Mouse (Mus musculus) heart, postnatal 0 days (tissue): ENCODE results near the gene Chmp5. TPM values are rescaled to one million over a fixed set of nuclear protein-coding genes. Genes with fewer than 3 reads are reported as not detected.

Source experiments
- ATAC-seq: fragments of 200-750 bp; cut with Nextera tagmentation; 2 replicates; pipeline ENCODE4 v1.8.0; 2017; ENCODE audit warnings: low read depth, moderate number of reproducible peaks, moderate library complexity; ENCODE audit not compliant: insufficient read depth
- DNase-seq: peaks from one replicate; pipeline ENCODE4 v3.0.0-alpha.2; 2016; ENCODE audit warnings: low spot score
- H3K27ac ChIP-seq: fragments of 300-500 bp; sonication (generic); 2 replicates; pipeline ENCODE4 v1.5.1; 2014; ENCODE audit warnings: low read depth, mild to moderate bottlenecking
- H3K27me3 ChIP-seq: fragments of 300-500 bp; sonication (generic); 2 replicates; pipeline ENCODE4 v1.6.1; 2014; ENCODE audit warnings: low read length, mixed read lengths; ENCODE audit not compliant: control insufficient read depth, insufficient read depth
- H3K36me3 ChIP-seq: fragments of 300-500 bp; sonication (generic); replicated peaks from 2 replicates; pipeline ENCODE4 v1.6.1; 2014; ENCODE audit warnings: low read length, mixed read lengths; ENCODE audit not compliant: control insufficient read depth, insufficient read depth
- H3K4me1 ChIP-seq: fragments of 300-500 bp; sonication (generic); 2 replicates; pipeline ENCODE4 v1.6.1; 2014; ENCODE audit warnings: antibody characterized with exemption; ENCODE audit not compliant: control insufficient read depth, insufficient read depth
- H3K4me2 ChIP-seq: fragments of 300-500 bp; sonication (generic); 2 replicates; pipeline ENCODE4 v1.6.1; 2014; ENCODE audit warnings: low read depth, mild to moderate bottlenecking, low read length, moderate library complexity
- H3K4me3 ChIP-seq: fragments of 300-500 bp; sonication (generic); 2 replicates; pipeline ENCODE4 v1.5.1; 2014; ENCODE audit warnings: low read depth, low read length
- H3K9ac ChIP-seq: fragments of 300-500 bp; sonication (generic); replicated peaks from 2 replicates; pipeline ENCODE4 v1.6.1; 2014; ENCODE audit warnings: low read depth, low read length, mixed read lengths
- H3K9me3 ChIP-seq: fragments of 300-500 bp; sonication (generic); replicated peaks from 2 replicates; pipeline ENCODE4 v1.6.1; 2016; ENCODE audit warnings: low read length; ENCODE audit not compliant: control insufficient read depth
- CTCF ChIP-seq: IDR thresholded peaks from 2 replicates; pipeline ENCODE4 v1.5.1; 2016; ENCODE audit warnings: antibody characterized with exemption, control low read depth, low read depth
- EP300 ChIP-seq: IDR thresholded peaks from 2 replicates; pipeline ENCODE4 v1.6.1; 2016; ENCODE audit warnings: antibody characterized with exemption, low read depth
- WGBS: fragments of 180-500 bp; shearing (Covaris S2); extraction: QIAGEN DNeasy Blood & Tissue Kit; methylation state at CpG from one replicate; pipeline ENCODE4 v1.1.7; 2014; 5-methylcytosine and 5-hydroxymethylcytosine counted together
- polyA plus RNA-seq: library from polyadenylated mRNA; unstranded; fragments of >200 nt; fragmentation: Nextera tagmentation; extraction: Ambion mirVana; gene quantifications from 2 replicates; pipeline ENCODE4 v1.2.1, GENCODE M21; 2015
- total RNA-seq: library from RNA; depleted of rRNA; stranded (reverse); fragments of >200 nt; gene quantifications from 2 replicates; pipeline ENCODE4 v1.2.3, GENCODE M21; 2014; ENCODE audit warnings: low replicate concordance

Gene Chmp5
- total and polyA plus RNA-seq, 2 experiments from 2014 or later, result 17.7 to 72.3 TPM

DNA sequence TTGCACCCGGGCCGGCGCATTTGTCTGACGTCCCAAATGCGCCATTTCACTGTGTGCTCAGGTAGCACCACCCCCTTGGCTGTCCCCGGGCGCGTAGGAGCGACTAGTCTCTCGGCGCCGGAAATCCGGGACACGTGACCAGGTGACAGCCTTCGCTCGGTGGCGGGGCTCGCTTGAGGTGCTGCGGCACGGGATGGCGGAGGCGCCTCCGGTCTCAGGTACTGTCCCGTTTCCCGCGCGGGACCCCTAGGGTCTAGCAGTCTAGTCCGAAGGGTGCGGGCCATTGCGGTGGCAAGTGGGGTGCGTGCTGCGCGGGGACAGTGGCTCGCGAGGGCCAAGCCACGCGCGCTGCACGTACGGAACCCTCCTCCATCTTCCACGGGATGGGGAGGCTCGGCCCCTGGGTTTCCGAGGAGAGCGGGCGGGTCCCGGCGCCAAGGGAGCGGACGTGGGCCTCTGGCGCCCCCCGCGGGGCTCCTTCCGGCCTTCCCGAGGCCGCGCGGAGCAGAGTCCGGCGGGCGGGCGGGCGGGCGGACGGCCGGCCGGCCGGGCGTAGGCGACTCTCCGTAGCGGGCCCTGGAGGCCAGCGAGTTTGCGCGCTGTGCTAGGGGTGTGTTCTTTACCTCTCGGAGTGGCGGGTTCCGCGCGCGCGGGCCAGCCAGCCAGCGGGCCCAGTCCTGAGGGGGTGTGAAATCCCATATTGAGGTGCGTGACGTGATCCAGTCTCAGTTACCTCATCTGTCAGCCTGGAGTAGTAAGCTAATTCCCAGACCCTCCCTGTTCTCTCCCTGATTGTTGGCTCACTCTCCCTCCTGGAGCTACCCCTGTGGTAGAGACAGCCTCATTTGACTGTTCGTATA lies 22.9 kb downstream of the Chmp5 start, which contains the start of gene Nfx1:
Gene Nfx1, plus strand, starts transcription at position 65 of the 860 bp plus-strand sequence.
- H3K4me1 ChIP-seq, result peaks cover 25% of the 10 kb centered on the region
- ATAC-seq (peak; percentile 94), DNase-seq (peak; percentile 96)
- H3K27ac ChIP-seq, result peak within 1 kb of the TSS; percentile 92
- peak within 1 kb of the TSS; percentile 75 for H3K9ac ChIP-seq
- WGBS, result under 1% methylated on average over 80 of the region's 85 CpGs
- no peaks in the 10 kb centered on the region for H3K27me3 ChIP-seq
- H3K4me2 ChIP-seq, result peak within 1 kb of the TSS; percentile 77
- peaks cover 5% of the 10 kb centered on the region for H3K36me3 ChIP-seq
- TF ChIP-seq EP300 (no peak; the same call in 1 of the 2 replicates), CTCF (no peak)
- no peaks in the 10 kb centered on the region for H3K9me3 ChIP-seq
- peak within 1 kb of the TSS; percentile 73 for H3K4me3 ChIP-seq

DNA sequence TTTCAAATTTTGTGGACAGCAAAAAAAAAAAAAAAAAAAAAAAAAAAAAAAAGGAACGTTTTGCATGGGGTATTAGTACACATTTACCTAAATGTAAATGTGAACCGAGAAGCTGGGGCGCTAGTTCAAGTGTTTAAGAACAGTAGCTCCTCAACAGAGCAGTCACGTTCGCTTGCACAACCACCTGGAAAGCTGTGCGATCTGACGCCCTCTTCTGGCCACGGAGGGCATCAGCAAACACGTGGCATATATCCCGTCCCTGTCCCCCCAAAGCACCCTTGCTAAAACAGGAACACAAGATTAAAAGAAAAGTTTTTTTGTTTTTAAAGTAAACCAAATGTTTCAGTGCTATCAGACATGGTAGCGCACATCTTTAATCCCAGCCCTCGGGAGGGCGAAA lies 23.5 kb downstream of the Chmp5 start:
- Histone ChIP-seq H3K4me1 (peaks cover 25% of the 10 kb centered on the region), H3K27ac (peak overlapping the region; percentile 92), H3K4me2 (peak overlapping the region; percentile 77), H3K9ac (peak overlapping the region; percentile 75; the same call in 1 of the 2 replicates), H3K4me3 (peak overlapping the region; percentile 73), H3K9me3 (no peaks in the 10 kb centered on the region), H3K27me3 (no peaks in the 10 kb centered on the region), H3K36me3 (peaks cover 5% of the 10 kb centered on the region)
- ATAC-seq (no peak), DNase-seq (peak; percentile 49)
- peak; percentile 47 for TF ChIP-seq CTCF
- no peak for TF ChIP-seq EP300
- 27% methylated on average over 13 of the region's 13 CpGs for WGBS

DNA sequence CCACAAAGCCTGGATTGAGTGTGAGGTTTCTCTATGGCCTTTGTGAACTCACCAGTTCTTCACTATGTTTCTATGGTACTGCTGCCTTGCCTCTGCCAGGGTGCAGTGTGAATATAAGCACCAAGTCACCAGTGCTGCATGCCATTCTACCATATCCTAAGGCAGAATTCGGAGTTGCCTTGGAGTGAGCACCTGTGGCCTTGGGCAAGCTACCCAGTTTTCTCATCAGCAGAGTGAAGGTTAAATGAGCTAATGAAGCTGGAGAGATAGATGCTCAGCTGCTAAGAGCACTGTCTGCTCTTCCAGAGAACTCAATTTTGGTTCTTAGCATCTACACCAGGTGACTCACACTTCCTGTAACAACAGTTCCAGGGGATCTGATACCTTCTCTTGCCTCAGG lies 25.8 kb downstream of the Chmp5 start:
- Histone ChIP-seq H3K9me3 (no peaks in the 10 kb centered on the region), H3K27ac (no peak overlapping the region), H3K9ac (no peak overlapping the region), H3K4me1 (peaks cover 25% of the 10 kb centered on the region), H3K4me3 (no peak overlapping the region), H3K36me3 (peaks cover 28% of the 10 kb centered on the region), H3K4me2 (no peak overlapping the region), H3K27me3 (no peaks in the 10 kb centered on the region)
- 92% methylated on average over 1 of the region's 1 CpGs for WGBS
- no peak for ATAC-seq
- DNase-seq, result no peak
- TF ChIP-seq CTCF, result no peak
- TF ChIP-seq EP300, result no peak

DNA sequence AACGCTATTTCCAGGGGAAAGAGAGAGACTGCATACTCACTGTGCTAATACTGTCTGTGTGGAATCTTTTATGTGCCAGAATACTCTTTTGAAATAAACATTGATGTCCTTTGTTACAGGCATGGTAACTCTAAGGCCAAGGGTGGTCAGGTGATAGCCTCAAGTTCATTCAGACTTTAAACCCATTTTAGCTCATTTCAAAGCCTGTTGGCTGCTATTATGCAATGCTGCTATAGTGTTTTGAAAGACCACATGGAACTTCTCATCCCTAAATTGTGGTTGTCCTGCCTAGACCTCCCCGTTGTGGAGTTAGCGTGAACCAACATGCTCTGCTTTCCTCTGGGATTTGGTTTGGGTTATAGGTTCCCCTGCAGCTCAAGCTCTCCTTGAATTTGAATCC lies 27.5 kb downstream of the Chmp5 start:
- no peak for DNase-seq
- Histone ChIP-seq H3K27me3 (no peaks in the 10 kb centered on the region), H3K9ac (no peak overlapping the region), H3K9me3 (no peaks in the 10 kb centered on the region), H3K4me2 (no peak overlapping the region), H3K36me3 (peaks cover 44% of the 10 kb centered on the region), H3K27ac (no peak overlapping the region), H3K4me1 (peaks cover 20% of the 10 kb centered on the region), H3K4me3 (no peak overlapping the region)
- no peak for ATAC-seq
- TF ChIP-seq CTCF (no peak), EP300 (no peak)
- WGBS, result 89% methylated on average over 3 of the region's 3 CpGs

DNA sequence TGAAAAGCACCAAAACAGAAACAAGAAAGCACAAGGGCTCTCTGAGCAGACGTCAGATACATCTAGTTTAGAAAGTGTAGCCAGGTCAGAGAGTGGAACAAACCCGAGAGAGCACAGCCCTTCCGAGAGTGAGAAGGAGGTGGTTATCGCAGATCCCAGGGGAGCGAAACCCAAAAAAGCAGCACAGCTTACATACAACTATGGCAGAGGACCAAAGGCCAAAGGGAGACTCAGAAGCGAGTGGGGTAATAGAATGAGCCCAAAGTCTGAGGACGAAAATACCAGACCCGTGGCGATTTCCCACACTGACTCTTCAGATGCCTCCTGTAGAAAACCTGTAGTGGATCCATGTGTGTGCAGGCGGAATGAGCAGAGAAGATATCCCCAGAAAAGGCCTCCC lies 28.4 kb downstream of the Chmp5 start:
- Histone ChIP-seq H3K4me1 (peaks cover 20% of the 10 kb centered on the region), H3K9ac (no peak overlapping the region), H3K36me3 (peaks cover 51% of the 10 kb centered on the region), H3K27ac (no peak overlapping the region), H3K9me3 (no peaks in the 10 kb centered on the region), H3K4me3 (no peak overlapping the region), H3K4me2 (no peak overlapping the region), H3K27me3 (no peaks in the 10 kb centered on the region)
- DNase-seq (no peak), ATAC-seq (no peak)
- TF ChIP-seq EP300 (no peak), CTCF (no peak)
- WGBS, result 87% methylated on average over 10 of the region's 10 CpGs
